8 mouse cellular contexts compared by ENCODE assay signal in the genomic region with DNA sequence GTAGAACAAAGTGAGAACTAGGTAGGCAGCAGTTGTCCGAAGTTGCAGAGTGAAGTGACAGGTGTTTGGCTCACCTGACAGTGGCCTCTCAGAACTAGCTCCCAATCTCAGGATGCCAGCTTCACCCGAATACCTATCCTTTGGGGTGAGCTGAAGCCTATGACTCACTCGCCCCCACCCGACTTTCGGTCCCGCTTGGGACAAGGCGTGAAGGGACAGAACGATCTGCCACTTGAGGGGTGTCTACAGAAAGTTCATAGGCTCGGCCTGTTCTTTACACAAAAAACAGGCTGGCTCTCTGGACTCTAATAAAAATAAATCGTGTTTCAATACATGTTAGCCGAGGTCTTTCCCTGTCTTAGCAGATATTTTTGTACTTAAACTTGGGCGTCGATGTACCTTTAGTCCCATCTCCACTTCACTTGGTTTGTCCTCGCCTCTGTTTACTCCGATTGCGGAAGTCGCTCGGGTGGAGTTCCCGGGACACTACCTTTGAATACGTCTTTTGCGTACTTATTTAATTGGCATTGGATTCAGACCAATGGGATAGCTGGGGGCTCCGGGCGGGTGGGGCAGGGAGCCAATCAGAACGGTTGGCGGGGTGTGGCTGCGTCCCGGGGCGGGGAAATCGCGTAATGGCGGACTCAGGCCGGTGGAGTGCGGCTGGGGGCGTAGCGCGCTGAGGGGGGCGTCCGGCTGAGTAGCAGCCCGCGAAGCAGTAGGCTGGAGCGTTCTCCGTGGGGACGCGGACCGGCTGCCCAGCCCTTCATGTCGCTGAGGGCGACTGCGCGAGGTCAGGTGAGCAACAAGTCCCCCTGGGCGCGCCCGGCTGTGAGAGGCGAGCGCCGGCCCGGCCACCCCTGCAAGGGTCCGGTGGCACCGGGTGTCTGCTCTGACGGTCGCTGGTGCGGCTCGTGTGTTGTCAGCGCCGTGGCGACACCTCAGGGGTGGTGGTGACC. TPM values are rescaled to one million over a fixed set of nuclear protein-coding genes. Genes with fewer than 3 reads are reported as not detected.
A peak's percentile ranks its signal among the peaks of the same experiment; 100 is the strongest.
DNase-seq lines count a peak whose midpoint lies in the region; ATAC-seq and TF ChIP-seq lines count a peak whose summit lies in the region.

A gene (plus strand): TSS at position 575 of the 959 bp plus-strand sequence.

- peak within 1 kb of the TSS; percentile 98 for H3K4me3 ChIP-seq in E14TG2a.4 (replicated peaks; ENCODE audit: low read length)
- H3K4me3 ChIP-seq in forebrain, embryonic 12.5 days (replicated peaks) = peak within 1 kb of the TSS; percentile 98
- peak within 1 kb of the TSS; percentile 97 for H3K4me3 ChIP-seq in heart, postnatal 0 days (ENCODE audit: low read depth, low read length)
- peak within 1 kb of the TSS; percentile 95 for H3K4me3 ChIP-seq in liver, embryonic 16.5 days (ENCODE audit: low read depth, low read length)
- peak within 1 kb of the TSS; percentile 96 for H3K4me3 ChIP-seq in neural tube, embryonic 13.5 days
- peak within 1 kb of the TSS; percentile 93 for H3K4me3 ChIP-seq in testis, adult 2 months (ENCODE audit: control insufficient read depth, low read depth, low read length)

- peaks cover 13% of the 10 kb centered on the region for H3K36me3 ChIP-seq in E14TG2a.4 (ENCODE audit: insufficient read depth, low read length)
- no peaks in the 10 kb centered on the region; the same call in 1 of the 2 replicates for H3K36me3 ChIP-seq in forebrain, embryonic 12.5 days (replicated peaks)
- H3K36me3 ChIP-seq in heart, postnatal 0 days (replicated peaks; ENCODE audit: control insufficient read depth, insufficient read depth, low read length) = peaks cover 12% of the 10 kb centered on the region; the same call in 1 of the 2 replicates
- H3K36me3 ChIP-seq in liver, embryonic 16.5 days (ENCODE audit: control insufficient read depth, insufficient read depth) = 0 out of 2 replicates have a peak, but pooled peaks cover 4% of the 10 kb centered on the region
- no peaks in the 10 kb centered on the region; the same call in 1 of the 2 replicates for H3K36me3 ChIP-seq in neural tube, embryonic 13.5 days
- H3K36me3 ChIP-seq in testis, adult 2 months (ENCODE audit: control insufficient read depth, insufficient read depth, low read length) = no peaks in the 10 kb centered on the region

- peak; percentile 97 for ATAC-seq in forebrain, embryonic 12.5 days (ENCODE audit: low FRiP score)
- peak; percentile 95 for ATAC-seq in heart, postnatal 0 days (ENCODE audit: insufficient read depth, low read depth)
- ATAC-seq in liver, embryonic 16.5 days (ENCODE audit: low read depth) = peak; percentile 97
- peak; percentile 96 for ATAC-seq in neural tube, embryonic 13.5 days (ENCODE audit: low read depth)

- TF ChIP-seq POLR2A in testis, adult 2 months (IDR thresholded peaks at IDR 0.05; ENCODE audit: control insufficient read depth, low read depth, low read length) = peak; percentile 90

- TF ChIP-seq CTCF in E14TG2a.4 (conservative IDR thresholded peaks at IDR 0.05; ENCODE audit: low read length) = no peak
- TF ChIP-seq CTCF in heart, postnatal 0 days (IDR thresholded peaks at IDR 0.05; ENCODE audit: low read depth) = no peak
- TF ChIP-seq CTCF in testis, adult 2 months (IDR thresholded peaks at IDR 0.05; ENCODE audit: control insufficient read depth, insufficient read depth, insufficient replicate concordance, low read depth, low read length) = no peak

- no peaks in the 10 kb centered on the region for H3K27me3 ChIP-seq in E14TG2a.4 (ENCODE audit: insufficient read depth, low read length)
- no peaks in the 10 kb centered on the region for H3K27me3 ChIP-seq in forebrain, embryonic 12.5 days
- no peaks in the 10 kb centered on the region for H3K27me3 ChIP-seq in heart, postnatal 0 days (ENCODE audit: control insufficient read depth, insufficient read depth, low read length)
- no peaks in the 10 kb centered on the region for H3K27me3 ChIP-seq in liver, embryonic 16.5 days (ENCODE audit: control insufficient read depth, insufficient read depth, low read depth, low read length)
- no peaks in the 10 kb centered on the region for H3K27me3 ChIP-seq in neural tube, embryonic 13.5 days
- no peaks in the 10 kb centered on the region for H3K27me3 ChIP-seq in testis, adult 2 months (ENCODE audit: control insufficient read depth, insufficient read depth, low read length)

- H3K9ac ChIP-seq in forebrain, embryonic 12.5 days = peak within 1 kb of the TSS; percentile 81
- peak within 1 kb of the TSS; percentile 94 for H3K9ac ChIP-seq in heart, postnatal 0 days (replicated peaks; ENCODE audit: low read depth, low read length)
- H3K9ac ChIP-seq in liver, embryonic 16.5 days (ENCODE audit: low read depth, low read length) = peak within 1 kb of the TSS; percentile 93
- peak within 1 kb of the TSS; percentile 83 for H3K9ac ChIP-seq in neural tube, embryonic 13.5 days

- peak within 1 kb of the TSS; percentile 90 for H3K4me2 ChIP-seq in forebrain, embryonic 12.5 days
- H3K4me2 ChIP-seq in heart, postnatal 0 days (ENCODE audit: low read depth, low read length) = peak within 1 kb of the TSS; percentile 89
- H3K4me2 ChIP-seq in liver, embryonic 16.5 days (ENCODE audit: low read depth, low read length) = peak within 1 kb of the TSS; percentile 79
- H3K4me2 ChIP-seq in neural tube, embryonic 13.5 days = peak within 1 kb of the TSS; percentile 81

- H3K4me1 ChIP-seq in E14TG2a.4 (replicated peaks; ENCODE audit: low read depth, low read length) = peaks cover 73% of the 10 kb centered on the region
- peaks cover 29% of the 10 kb centered on the region for H3K4me1 ChIP-seq in forebrain, embryonic 12.5 days
- H3K4me1 ChIP-seq in heart, postnatal 0 days (ENCODE audit: control insufficient read depth, insufficient read depth) = peaks cover 12% of the 10 kb centered on the region
- peaks cover 20% of the 10 kb centered on the region for H3K4me1 ChIP-seq in liver, embryonic 16.5 days (ENCODE audit: control insufficient read depth, low read depth, low read length)
- H3K4me1 ChIP-seq in neural tube, embryonic 13.5 days (replicated peaks) = peaks cover 25% of the 10 kb centered on the region
- H3K4me1 ChIP-seq in testis, adult 2 months (ENCODE audit: control insufficient read depth, insufficient read depth, low read length) = peaks cover 9% of the 10 kb centered on the region

- H3K27ac ChIP-seq in forebrain, embryonic 12.5 days = peak within 1 kb of the TSS; percentile 70
- peak within 1 kb of the TSS; percentile 96 for H3K27ac ChIP-seq in heart, postnatal 0 days (ENCODE audit: low read depth)
- H3K27ac ChIP-seq in liver, embryonic 16.5 days (ENCODE audit: low read length) = peak within 1 kb of the TSS; percentile 89
- peak within 1 kb of the TSS; percentile 80 for H3K27ac ChIP-seq in neural tube, embryonic 13.5 days (replicated peaks)
- peak within 1 kb of the TSS; percentile 90 for H3K27ac ChIP-seq in testis, adult 2 months (ENCODE audit: control insufficient read depth, insufficient read depth, low read depth, low read length)

- TF ChIP-seq EP300 in heart, postnatal 0 days (IDR thresholded peaks at IDR 0.05; ENCODE audit: low read depth) = peak; percentile 89

- WGBS in forebrain, embryonic 12.5 days = under 1% methylated on average over 65 of the region's 65 CpGs
- under 1% methylated on average over 63 of the region's 65 CpGs for WGBS in heart, postnatal 0 days
- under 1% methylated on average over 64 of the region's 65 CpGs for WGBS in liver, embryonic 16.5 days (ENCODE audit: insufficient replicate concordance)
- under 1% methylated on average over 64 of the region's 65 CpGs for WGBS in neural tube, embryonic 13.5 days

- no peaks in the 10 kb centered on the region for H3K9me3 ChIP-seq in E14TG2a.4 (ENCODE audit: low read length)
- H3K9me3 ChIP-seq in forebrain, embryonic 12.5 days = no peaks in the 10 kb centered on the region
- H3K9me3 ChIP-seq in heart, postnatal 0 days (replicated peaks; ENCODE audit: control insufficient read depth, low read length) = no peaks in the 10 kb centered on the region
- H3K9me3 ChIP-seq in liver, embryonic 16.5 days (replicated peaks; ENCODE audit: control insufficient read depth, low read length) = no peaks in the 10 kb centered on the region
- no peaks in the 10 kb centered on the region for H3K9me3 ChIP-seq in neural tube, embryonic 13.5 days

- peak; percentile 96 for DNase-seq in c-Kit-positive CD71-positive TER-119-positive erythroid progenitor cells, embryonic 14.5 days (ENCODE audit: low spot score)
- peak; percentile 94 for DNase-seq in heart, postnatal 0 days (ENCODE audit: low spot score)
- DNase-seq in kidney, postnatal 4 days = peak; percentile 93 to 96

RNA-seq across cellular contexts. Expression of the gene that starts here (rescaled TPM):
- polyA plus RNA-seq in forebrain, embryonic 12.5 days (2016; fragmentation: Nextera tagmentation; extraction: Ambion mirVana) = 36.4 and 42.5 TPM in 2 replicates
- total RNA-seq in heart, postnatal 0 days (2014; rRNA removed; ENCODE audit: low replicate concordance) = 54.5 and 119 TPM in 2 replicates
- polyA plus RNA-seq in heart, postnatal 0 days (2015; fragmentation: Nextera tagmentation; extraction: Ambion mirVana) = 55.4 and 62.4 TPM in 2 replicates
- polyA plus RNA-seq in liver, embryonic 16.5 days (2015; fragmentation: Nextera tagmentation; extraction: Ambion mirVana) = 41.4 and 42.7 TPM in 2 replicates
- polyA plus RNA-seq in neural tube, embryonic 13.5 days (2015; fragmentation: Nextera tagmentation; extraction: Ambion mirVana) = 34.0 and 36.5 TPM in 2 replicates
- 156 and 195 TPM in 2 replicates for polyA plus RNA-seq in testis, adult 2 months (2012; rRNA removed)

Comparison
In these comparisons a context has a peak if more than half of its experiments do, and no peak if none do; other contexts are left out.
1. Peak in every context shown above with its lines: DNase-seq, ATAC-seq, H3K4me3 ChIP-seq and H3K27ac ChIP-seq.